Mouse (Mus musculus): ENCODE measurements around the gene Adgrl4. TPM values are rescaled to one million over a fixed set of nuclear protein-coding genes. Genes with fewer than 3 reads are reported as not detected.

Adgrl4 gene
- total RNA-seq (2023), result not detected

GRCm38 (mm10) chr3:151437693-151438092, at the start of gene Adgrl4:
TSS of gene Adgrl4 (plus strand) at chr3:151437887.

Data from T-cell, adult 66 days (primary cell).